Mouse (Mus musculus): ENCODE measurements around the gene Scaf1. TPM values are rescaled to one million over a fixed set of nuclear protein-coding genes. Genes with fewer than 3 reads are reported as not detected.

Scaf1 gene
- polyA plus RNA-seq (2021; fragmentation: Nextera tagmentation) = 63.8 and 108 TPM in 2 replicates
- long read RNA-seq, experiment 1, partial matches to known transcripts = 2 of 2 reads
- long read RNA-seq, experiment 1, other reads (novel, unspliced or antisense) = 0 of 2 reads
- long read RNA-seq, experiment 2, partial matches to known transcripts = 4 of 7 reads
- long read RNA-seq, experiment 2, other reads (novel, unspliced or antisense) = 3 of 7 reads

GRCm38 (mm10) chr7:45015957-45016612 is at the start of gene Scaf1:
Gene Scaf1 (minus strand): TSS chr7:45016363.

GRCm38 (mm10) chr7:45062239-45062835 is 46.2 kb upstream of the Scaf1 start, which contains the start of the genes Nosip and Prrg2:
Gene Nosip (plus strand): TSS chr7:45062429.
Gene Prrg2 (minus strand): TSS chr7:45062677.

GRCm38 (mm10) chr7:45052862-45053116 is 36.6 kb upstream of the Scaf1 start, which contains the start of gene Prr12:
Gene Prr12 (minus strand): TSS chr7:45052881.

GRCm38 (mm10) chr7:45017242-45018061 is 1.3 kb upstream of the Scaf1 start, which contains the start of gene Rras:
Gene Rras (plus strand): TSS chr7:45017961.

GRCm38 (mm10) chr7:44998501-44998955 is 17.6 kb downstream of the Scaf1 start, which contains the start of gene Bcl2l12:
Gene Bcl2l12 (minus strand): TSS chr7:44998712.

GRCm38 (mm10) chr7:44997231-44997939 is 18.8 kb downstream of the Scaf1 start, which contains the start of gene Irf3:
Gene Irf3 (plus strand): TSS chr7:44997648.

GRCm38 (mm10) chr7:44986192-44986878 is 29.8 kb downstream of the Scaf1 start, which contains the start of gene Prmt1:
Gene Prmt1 (minus strand): TSS chr7:44986568.

GRCm38 (mm10) chr7:44974383-44975116 is 41.6 kb downstream of the Scaf1 start, which contains the start of gene Cpt1c:
Gene Cpt1c (minus strand): TSS chr7:44974851.

Small RNAs within 50 kb of the gene (microRNA-seq; reads per million reads assigned to microRNA genes)
- 1.3 reads per million for gene Mir7054

Other genes starting within 250 kb of the Scaf1 start
- gene Nup62, start 200.3 kb downstream of the Scaf1 start, polyA plus RNA-seq (2021; fragmentation: Nextera tagmentation) = 10.2 and 10.5 TPM in 2 replicates
- gene Il4i1, start 200.0 kb downstream of the Scaf1 start, polyA plus RNA-seq (2021; fragmentation: Nextera tagmentation) = 0.57 and 0.79 TPM in 2 replicates
- 0.68 and 0.74 TPM in 2 replicates for gene Atf5, start 199.7 kb downstream of the Scaf1 start, polyA plus RNA-seq (2021; fragmentation: Nextera tagmentation)
- gene Akt1s1, start 167.4 kb downstream of the Scaf1 start, polyA plus RNA-seq (2021; fragmentation: Nextera tagmentation) = 30.7 and 33.9 TPM in 2 replicates
- 57.9 and 60.7 TPM in 2 replicates for gene Tbc1d17, start 167.3 kb downstream of the Scaf1 start, polyA plus RNA-seq (2021; fragmentation: Nextera tagmentation)
- 27.8 and 30.3 TPM in 2 replicates for gene Pnkp, start 159.2 kb downstream of the Scaf1 start, polyA plus RNA-seq (2021; fragmentation: Nextera tagmentation)
- 147 and 187 TPM in 2 replicates for gene Ptov1, start 146.6 kb downstream of the Scaf1 start, polyA plus RNA-seq (2021; fragmentation: Nextera tagmentation)
- 143 and 184 TPM in 2 replicates for gene Med25, start 123.7 kb downstream of the Scaf1 start, polyA plus RNA-seq (2021; fragmentation: Nextera tagmentation)
- 12.1 TPM in 2 replicates for gene Fuz, start 120.3 kb downstream of the Scaf1 start, polyA plus RNA-seq (2021; fragmentation: Nextera tagmentation)
- gene Ap2a1, start 86.9 kb downstream of the Scaf1 start, polyA plus RNA-seq (2021; fragmentation: Nextera tagmentation) = 34.8 and 42.1 TPM in 2 replicates
- gene Tsks, start 73.2 kb downstream of the Scaf1 start, polyA plus RNA-seq (2021; fragmentation: Nextera tagmentation) = 0.28 and 0.35 TPM in 2 replicates
- 86.2 and 86.7 TPM in 2 replicates for gene Cpt1c, start 41.5 kb downstream of the Scaf1 start, polyA plus RNA-seq (2021; fragmentation: Nextera tagmentation)
- gene Prmt1, start 29.8 kb downstream of the Scaf1 start, polyA plus RNA-seq (2021; fragmentation: Nextera tagmentation) = 6.7 and 7.4 TPM in 2 replicates
- gene Irf3, start 18.7 kb downstream of the Scaf1 start, polyA plus RNA-seq (2021; fragmentation: Nextera tagmentation) = 10.7 and 12.0 TPM in 2 replicates
- 1.6 and 2.6 TPM in 2 replicates for gene Bcl2l12, start 17.7 kb downstream of the Scaf1 start, polyA plus RNA-seq (2021; fragmentation: Nextera tagmentation)
- gene Rras, start 1.6 kb upstream of the Scaf1 start, polyA plus RNA-seq (2021; fragmentation: Nextera tagmentation) = 3.8 and 4.0 TPM in 2 replicates
- 4.7 and 5.4 TPM in 2 replicates for gene Prr12, start 36.5 kb upstream of the Scaf1 start, polyA plus RNA-seq (2021; fragmentation: Nextera tagmentation)
- 36.0 and 41.3 TPM in 2 replicates for gene Nosip, start 46.1 kb upstream of the Scaf1 start, polyA plus RNA-seq (2021; fragmentation: Nextera tagmentation)
- 9.2 and 10.8 TPM in 2 replicates for gene Prrg2, start 46.3 kb upstream of the Scaf1 start, polyA plus RNA-seq (2021; fragmentation: Nextera tagmentation)
- 26.1 and 29.3 TPM in 2 replicates for gene Rcn3, start 75.9 kb upstream of the Scaf1 start, polyA plus RNA-seq (2021; fragmentation: Nextera tagmentation)
- 28.3 and 34.8 TPM in 2 replicates for gene Fcgrt, start 87.5 kb upstream of the Scaf1 start, polyA plus RNA-seq (2021; fragmentation: Nextera tagmentation)
- gene Rps11, start 108.1 kb upstream of the Scaf1 start, polyA plus RNA-seq (2021; fragmentation: Nextera tagmentation) = 1,326 and 1,360 TPM in 2 replicates
- 1,601 and 1,782 TPM in 2 replicates for gene Rpl13a, start 112.4 kb upstream of the Scaf1 start, polyA plus RNA-seq (2021; fragmentation: Nextera tagmentation)
- gene Gm45713, start 119.9 kb upstream of the Scaf1 start, polyA plus RNA-seq (2021; fragmentation: Nextera tagmentation) = not detected in 2 replicates
- 0.68 and 1.4 TPM in 2 replicates for gene Flt3l, start 120.1 kb upstream of the Scaf1 start, polyA plus RNA-seq (2021; fragmentation: Nextera tagmentation)
- 40.3 and 47.7 TPM in 2 replicates for gene Pih1d1, start 137.9 kb upstream of the Scaf1 start, polyA plus RNA-seq (2021; fragmentation: Nextera tagmentation)
- 4.6 and 5.2 TPM in 2 replicates for gene Aldh16a1, start 138.2 kb upstream of the Scaf1 start, polyA plus RNA-seq (2021; fragmentation: Nextera tagmentation)
- 52.3 and 68.3 TPM in 2 replicates for gene Slc17a7, start 147.6 kb upstream of the Scaf1 start, polyA plus RNA-seq (2021; fragmentation: Nextera tagmentation)
- gene Gfy, start 163.2 kb upstream of the Scaf1 start, polyA plus RNA-seq (2021; fragmentation: Nextera tagmentation) = not detected in 2 replicates
- gene Pth2, start 164.6 kb upstream of the Scaf1 start, polyA plus RNA-seq (2021; fragmentation: Nextera tagmentation) = not detected in 2 replicates
- gene Ccdc155, start 188.5 kb upstream of the Scaf1 start, polyA plus RNA-seq (2021; fragmentation: Nextera tagmentation) = 1.2 and 1.4 TPM in 2 replicates
- 5.1 and 7.3 TPM in 2 replicates for gene Dkkl1, start 195.8 kb upstream of the Scaf1 start, polyA plus RNA-seq (2021; fragmentation: Nextera tagmentation)
- gene Tead2, start 199.4 kb upstream of the Scaf1 start, polyA plus RNA-seq (2021; fragmentation: Nextera tagmentation) = 0.51 and 0.59 TPM in 2 replicates
- 11.8 and 14.4 TPM in 2 replicates for gene Cd37, start 222.8 kb upstream of the Scaf1 start, polyA plus RNA-seq (2021; fragmentation: Nextera tagmentation)
- gene Slc6a16, start 224.7 kb upstream of the Scaf1 start, polyA plus RNA-seq (2021; fragmentation: Nextera tagmentation) = 1.1 and 1.2 TPM in 2 replicates